Mouse (Mus musculus) erythroid progenitor cell, adult 5-6 weeks (primary cell): Measurements from ENCODE around the gene Gm44790. TPM values are rescaled to one million over a fixed set of nuclear protein-coding genes. Genes with fewer than 3 reads are reported as not detected.
"Not testable (repeated sequence)": the region's sequence is repeated elsewhere in the genome, so short reads cannot be mapped to it uniquely, and the experiment has no call there.

Source experiments
- ATAC-seq: replicated peaks from 2 replicates; pipeline ENCODE4 v1.8.0; 2016; ENCODE audit warnings: moderate number of reproducible peaks, mild to moderate bottlenecking, moderate TSS enrichment, inconsistent platforms; ENCODE audit not compliant: poor library complexity, low FRiP score, severe bottlenecking
- total RNA-seq, 2 experiments: library from RNA; stranded (forward) in 1 of 2; stranded (reverse) in 1 of 2; fragments of 150-400 nt in 1 of 2; fragments of 186-747, 209-891 nt in 1 of 2; gene quantifications; 2 replicates each; pipeline versions ENCODE4 v1.2.3 to v1.2.4; 2015 to 2017; ENCODE audit warnings: low replicate concordance in 2 of 2

The Gm44790 gene
- total RNA-seq (2015; ENCODE audit: low replicate concordance) (2.5 TPM in 1 of 2 replicates, not detected in the other), total RNA-seq (2017; ENCODE audit: low replicate concordance) (not detected in 2 replicates)

GRCm38 (mm10) chr6:86426358-86426757, at the start of gene Gm44790:
Gene Gm44790, plus strand, starts transcription at chr6:86426658.
- ATAC-seq, result no peak

DNA sequence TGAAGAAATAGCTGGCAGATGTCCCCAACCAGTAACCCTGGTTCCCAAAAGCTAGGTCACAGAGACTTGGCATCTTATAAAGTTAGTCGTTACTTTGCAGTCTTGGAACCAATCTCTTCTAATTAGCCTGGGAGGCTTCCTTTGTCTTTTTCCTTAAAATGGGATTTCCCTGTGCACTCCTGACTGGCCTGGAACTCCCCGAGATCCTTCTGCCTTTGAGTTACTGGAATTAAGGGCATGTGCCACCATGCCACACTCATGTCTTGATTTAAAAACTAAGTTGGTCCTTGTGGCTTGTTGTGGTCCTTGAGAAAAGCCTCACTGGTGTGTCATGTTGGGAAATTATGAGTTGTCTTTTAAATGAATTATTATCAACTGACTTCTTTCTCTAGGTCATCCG, 48.1 kb upstream of the Gm44790 start:
- no peak for ATAC-seq

DNA sequence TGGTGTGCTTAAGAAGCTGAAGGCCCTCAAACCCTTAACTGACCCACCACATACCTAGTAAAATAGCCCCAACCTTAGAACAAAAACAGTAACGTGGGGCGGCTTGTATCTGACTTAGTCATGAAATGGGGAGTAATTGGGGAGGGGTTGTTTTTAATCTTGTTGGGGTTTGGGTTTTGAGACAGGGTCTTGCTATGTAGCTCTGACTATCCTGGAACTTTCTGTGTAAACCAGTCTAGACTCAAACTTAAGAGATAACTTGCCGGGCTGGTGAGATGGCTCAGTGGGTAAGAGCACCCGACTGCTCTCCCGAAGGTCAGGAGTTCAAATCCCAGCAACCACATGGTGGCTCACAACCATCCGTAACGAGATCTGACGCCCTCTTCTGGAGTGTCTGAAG, 46.3 kb upstream of the Gm44790 start:
- not testable (repeated sequence) for ATAC-seq

GRCm38 (mm10) chr6:86382551-86382950, 43.9 kb upstream of the Gm44790 start:
- no peak for ATAC-seq

DNA sequence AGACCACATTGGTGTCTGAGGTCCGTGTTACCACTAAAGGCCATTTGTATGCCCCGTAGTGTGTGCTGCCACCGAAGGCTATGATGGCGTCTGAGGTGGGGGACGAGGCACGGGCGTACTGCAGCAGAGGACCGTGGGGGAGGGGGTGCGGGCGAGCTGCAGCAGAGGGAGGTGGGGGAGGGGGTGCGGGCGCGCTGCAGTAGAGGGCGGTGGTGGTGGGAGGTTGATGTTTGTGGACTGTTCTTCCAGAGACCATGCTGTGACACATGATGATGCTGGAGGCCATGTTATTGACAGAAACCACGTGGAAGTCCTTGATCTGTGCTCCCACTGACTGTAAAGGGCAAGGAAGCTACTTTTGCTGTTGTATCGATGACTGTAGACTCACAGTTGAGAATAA, 43.1 kb upstream of the Gm44790 start:
- no peak for ATAC-seq

DNA sequence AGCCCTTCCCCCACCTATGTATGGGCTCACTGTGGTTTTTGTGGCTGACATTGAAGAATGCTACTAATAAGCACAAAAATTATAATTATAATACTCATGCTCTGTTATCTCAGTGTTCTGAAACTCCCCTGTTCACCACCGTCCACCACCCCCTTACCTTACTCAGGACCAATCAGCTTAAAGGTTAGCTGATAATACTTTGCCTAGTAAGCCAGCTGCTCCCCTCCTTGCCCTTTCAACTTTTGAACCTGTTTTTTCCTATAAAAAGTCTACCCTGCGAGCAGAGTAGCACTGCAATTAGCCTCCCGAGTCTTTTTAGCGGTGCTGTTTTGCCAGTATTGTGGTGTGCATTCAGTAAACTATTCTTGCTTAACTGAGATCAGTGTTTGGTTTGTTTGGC, 41.8 kb upstream of the Gm44790 start:
- ATAC-seq, result no peak

GRCm38 (mm10) chr6:86385362-86386104, 40.9 kb upstream of the Gm44790 start:
- ATAC-seq, result no peak

- ATAC-seq, result no peak
Measured at GRCm38 (mm10) chr6:86387313-86387712, 39.1 kb upstream of the Gm44790 start.

GRCm38 (mm10) chr6:86388461-86388860, 38.0 kb upstream of the Gm44790 start:
- no peak for ATAC-seq

DNA sequence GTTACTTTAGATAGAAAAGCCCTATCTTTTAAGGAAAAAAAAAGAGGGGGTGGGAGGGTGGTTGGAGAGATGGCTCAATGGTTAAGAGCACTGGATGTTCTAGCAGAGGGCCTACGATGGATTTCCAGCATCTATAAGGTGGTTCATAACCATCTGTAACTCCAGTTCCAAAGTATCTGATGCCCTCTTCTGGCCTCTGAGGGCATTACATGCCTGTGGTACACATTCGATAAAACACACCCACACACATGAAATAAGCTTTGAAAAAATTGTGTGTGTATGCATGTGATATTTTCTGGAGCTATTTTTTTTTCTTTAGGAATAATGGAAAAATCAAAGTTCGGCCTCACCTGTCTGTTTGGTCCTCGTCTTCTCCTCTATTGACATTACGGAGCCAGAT, 35.1 kb upstream of the Gm44790 start:
- no peak for ATAC-seq

DNA sequence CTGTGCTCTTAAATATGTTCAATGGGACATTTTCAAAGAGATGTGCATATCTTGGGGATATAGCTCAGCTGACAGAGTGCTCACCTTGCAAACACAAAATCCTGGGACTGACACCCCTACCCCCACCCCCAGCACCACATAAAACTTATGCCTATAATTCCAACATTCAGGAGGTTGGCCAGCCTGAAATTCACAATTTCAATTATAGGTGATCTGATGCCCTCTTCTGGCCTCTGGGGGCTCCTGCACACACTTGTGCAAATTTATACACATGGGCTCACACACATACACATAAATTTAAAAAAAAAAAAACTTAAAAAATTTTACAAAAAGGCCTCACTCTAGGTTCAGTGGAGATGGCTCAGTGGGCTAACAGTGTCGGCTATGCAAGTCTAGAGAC, 33.3 kb upstream of the Gm44790 start:
- ATAC-seq, result no peak

- no peak for ATAC-seq
Measured at GRCm38 (mm10) chr6:86394078-86394720, 32.3 kb upstream of the Gm44790 start.

DNA sequence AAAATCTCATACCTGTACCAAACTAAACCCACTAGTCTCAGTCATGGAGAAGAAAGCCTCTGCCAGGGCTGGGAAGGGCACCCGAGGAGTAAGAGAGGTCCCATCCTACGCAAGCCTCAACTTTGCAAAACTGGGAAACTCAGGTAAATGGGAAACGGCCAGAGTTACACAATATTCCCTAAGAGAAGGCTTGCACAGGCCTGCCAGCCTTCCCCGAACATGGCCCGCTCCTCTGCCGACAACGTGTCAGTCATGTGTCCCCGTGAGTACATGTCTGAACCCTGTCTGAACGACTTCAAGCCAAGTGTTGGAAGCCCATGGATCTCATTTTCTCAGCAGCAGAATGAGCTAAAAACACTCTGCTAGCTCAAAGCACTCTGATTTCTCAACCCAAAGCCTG, 31.4 kb upstream of the Gm44790 start:
- ATAC-seq, result no peak

- no peak for ATAC-seq
Measured at GRCm38 (mm10) chr6:86395969-86396368, 30.5 kb upstream of the Gm44790 start.

GRCm38 (mm10) chr6:86396581-86397256, 29.7 kb upstream of the Gm44790 start, which contains the start of gene Pcyox1:
Gene Pcyox1, minus strand, starts transcription at chr6:86397154.
- ATAC-seq, result peak; percentile 80

GRCm38 (mm10) chr6:86397257-86397980, 29.0 kb upstream of the Gm44790 start:
- ATAC-seq, result no peak

- ATAC-seq, result no peak
Measured at GRCm38 (mm10) chr6:86398986-86399385, 27.5 kb upstream of the Gm44790 start.

GRCm38 (mm10) chr6:86399995-86400394, 26.5 kb upstream of the Gm44790 start:
- no peak for ATAC-seq

DNA sequence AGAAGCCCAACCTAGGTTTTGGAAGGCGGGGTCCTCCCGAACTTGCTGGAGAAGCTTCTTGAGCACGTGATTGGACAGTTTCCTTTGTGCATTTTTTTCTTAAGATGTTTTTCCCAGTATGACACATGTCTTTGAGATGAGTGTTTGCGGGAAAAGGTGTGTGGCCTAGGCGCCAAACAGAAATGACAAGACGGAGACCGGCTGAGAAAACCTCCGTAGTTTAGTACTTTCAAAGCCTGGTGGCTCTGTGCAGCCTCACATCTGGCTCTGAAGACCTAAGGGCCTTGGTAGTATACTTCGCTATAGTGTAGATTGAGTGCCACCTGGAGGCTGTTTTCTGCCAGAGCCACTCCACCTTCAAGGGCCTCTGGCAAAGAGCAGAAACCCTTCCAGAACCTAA, 25.5 kb upstream of the Gm44790 start:
- ATAC-seq, result 0 out of 2 replicates have a peak, but pooled peaks have one; percentile 23
